Mouse (Mus musculus) lung, embryonic 14.5 days (tissue): ENCODE measurements around the gene Tgm1. TPM values are rescaled to one million over a fixed set of nuclear protein-coding genes. Genes with fewer than 3 reads are reported as not detected.

Experiments used
- ATAC-seq: fragments of 200-750 bp; cut with Nextera tagmentation; 2 replicates; pipeline ENCODE4 v1.8.0; 2017; ENCODE audit warnings: mild to moderate bottlenecking, moderate TSS enrichment, moderate library complexity; ENCODE audit not compliant: insufficient read depth
- DNase-seq: peaks from one replicate; pipeline ENCODE4 v3.0.0-alpha.2; 2015
- H3K27ac ChIP-seq: fragments of 300-500 bp; sonication (generic); 2 replicates; pipeline ENCODE4 v1.5.1; 2014; ENCODE audit warnings: low read depth, mild to moderate bottlenecking, moderate library complexity
- H3K27me3 ChIP-seq: fragments of 300-500 bp; sonication (generic); 2 replicates; pipeline ENCODE4 v1.6.1; 2014; ENCODE audit warnings: low read length, control low read depth; ENCODE audit not compliant: insufficient read depth
- H3K36me3 ChIP-seq: fragments of 300-500 bp; sonication (generic); 2 replicates; pipeline ENCODE4 v1.6.1; 2014; ENCODE audit warnings: control low read depth; ENCODE audit not compliant: insufficient read depth
- H3K4me1 ChIP-seq: fragments of 300-500 bp; sonication (generic); 2 replicates; pipeline ENCODE4 v1.6.1; 2014; ENCODE audit warnings: antibody characterized with exemption, control low read depth; ENCODE audit not compliant: insufficient read depth
- H3K4me2 ChIP-seq: fragments of 300-500 bp; sonication (generic); 2 replicates; pipeline ENCODE4 v1.6.1; 2014; ENCODE audit warnings: mild to moderate bottlenecking
- H3K4me3 ChIP-seq: fragments of 300-500 bp; sonication (generic); 2 replicates; pipeline ENCODE4 v1.5.1; 2014; ENCODE audit warnings: low read depth, low read length
- H3K9ac ChIP-seq: fragments of 300-500 bp; sonication (generic); 2 replicates; pipeline ENCODE4 v1.6.1; 2014
- H3K9me3 ChIP-seq: fragments of 300-500 bp; sonication (generic); 2 replicates; pipeline ENCODE4 v1.6.1; 2016; ENCODE audit warnings: low read depth, low read length, control low read depth
- CTCF ChIP-seq: IDR thresholded peaks from 2 replicates; pipeline ENCODE4 v1.5.1; 2016; ENCODE audit warnings: antibody characterized with exemption, low read depth
- WGBS: fragments of 180-500 bp; shearing (Covaris S2); extraction: QIAGEN DNeasy Blood & Tissue Kit; methylation state at CpG from one replicate; pipeline ENCODE4 v1.1.7; 2014; 5-methylcytosine and 5-hydroxymethylcytosine counted together
- polyA plus RNA-seq: library from polyadenylated mRNA; unstranded; fragments of >200 nt; fragmentation: Nextera tagmentation; extraction: Ambion mirVana; gene quantifications from 2 replicates; pipeline ENCODE4 v1.2.1, GENCODE M21; 2014

The Tgm1 gene
- polyA plus RNA-seq, 1 experiment from 2014 or later: 0.89 TPM

DNA sequence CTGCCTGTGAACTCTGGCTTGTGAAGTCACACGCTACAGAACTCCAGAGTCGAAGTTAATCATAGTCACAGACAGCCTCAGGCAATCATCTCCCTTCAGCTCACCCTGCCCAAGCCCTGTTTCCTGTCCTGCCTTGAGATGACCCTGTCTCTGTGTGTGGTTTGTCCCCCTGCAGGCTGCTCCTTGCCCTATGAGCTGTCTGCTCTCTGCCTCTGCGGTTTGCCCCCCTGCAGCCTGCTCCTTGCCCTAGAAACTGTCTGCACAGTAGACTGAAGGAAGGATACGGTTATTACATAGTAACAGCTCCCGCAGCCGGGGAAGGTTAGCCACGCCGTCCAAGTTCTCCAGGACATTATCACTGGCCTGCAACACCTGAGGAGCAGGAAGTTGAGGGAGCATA, 3.2 kb upstream of the Tgm1 start:
- no peak for TF ChIP-seq CTCF
- ATAC-seq (no peak), DNase-seq (no peak)
- no peak overlapping the region for H3K9ac ChIP-seq
- H3K27ac ChIP-seq: no peak overlapping the region
- 81% methylated on average over 8 of the region's 8 CpGs for WGBS
- H3K9me3 ChIP-seq: no peaks in the 10 kb centered on the region
- H3K27me3 ChIP-seq: peaks cover 3% of the 10 kb centered on the region; the same call in 1 of the 2 replicates
- H3K4me3 ChIP-seq: no peak overlapping the region
- no peaks in the 10 kb centered on the region for H3K4me1 ChIP-seq
- H3K36me3 ChIP-seq: peaks cover 33% of the 10 kb centered on the region
- H3K4me2 ChIP-seq: no peak overlapping the region

DNA sequence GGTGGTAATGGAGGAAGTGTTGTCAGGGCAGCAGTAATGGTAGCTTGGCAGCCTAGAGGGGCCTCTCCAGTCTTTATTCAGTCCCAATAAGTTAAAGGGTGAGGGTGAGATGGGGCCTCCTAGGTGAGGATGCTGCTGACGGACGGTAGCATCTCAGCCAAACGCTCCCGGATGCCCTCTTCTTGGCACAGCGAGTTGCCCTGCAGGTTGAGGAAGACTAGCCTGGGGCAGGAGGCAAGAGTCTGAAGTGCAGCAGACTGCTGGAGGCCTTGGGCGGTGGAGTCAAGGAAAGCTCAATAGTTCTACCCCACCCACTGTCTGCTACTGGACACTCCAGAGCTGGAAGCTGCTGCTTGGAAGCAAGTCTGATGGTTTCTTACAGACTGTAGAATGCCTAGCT, 2.5 kb upstream of the Tgm1 start:
- peaks cover 3% of the 10 kb centered on the region; the same call in 1 of the 2 replicates for H3K27me3 ChIP-seq
- WGBS: 91% methylated on average over 6 of the region's 6 CpGs

DNA sequence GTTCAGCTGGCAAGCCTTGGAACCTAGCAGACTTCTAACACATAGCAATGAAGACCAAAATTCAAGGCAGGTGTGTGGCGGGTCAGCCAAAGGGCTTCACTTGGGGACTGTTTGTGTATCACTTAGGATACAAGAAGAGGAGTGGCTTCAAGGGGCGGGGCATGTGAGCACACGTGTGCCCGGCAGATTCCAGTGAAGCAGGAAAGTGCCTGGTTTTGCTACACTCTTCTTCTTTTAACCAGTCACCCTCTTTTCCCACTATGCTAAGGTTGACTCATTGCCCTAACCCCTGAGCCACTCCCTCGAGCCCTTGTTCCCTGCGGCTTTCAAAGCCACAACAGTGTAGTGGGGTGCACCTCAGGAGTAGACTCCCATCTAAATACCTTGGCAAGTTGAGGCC, 1.2 kb upstream of the Tgm1 start:
- H3K4me1 ChIP-seq: no peaks in the 10 kb centered on the region
- TF ChIP-seq CTCF: no peak
- no peak overlapping the region for H3K27ac ChIP-seq
- 32% methylated on average over 6 of the region's 6 CpGs for WGBS
- ATAC-seq (0 out of 2 replicates have a peak, but pooled peaks have one; percentile 30), DNase-seq (peak; percentile 29)
- no peaks in the 10 kb centered on the region for H3K9me3 ChIP-seq
- peaks cover 33% of the 10 kb centered on the region for H3K36me3 ChIP-seq
- H3K4me3 ChIP-seq: no peak overlapping the region
- H3K27me3 ChIP-seq: peaks cover 3% of the 10 kb centered on the region; the same call in 1 of the 2 replicates
- no peak overlapping the region for H3K9ac ChIP-seq
- no peak overlapping the region for H3K4me2 ChIP-seq

More for the DNA sequence above, 2.5 kb upstream of the Tgm1 start:
- peaks cover 33% of the 10 kb centered on the region for H3K36me3 ChIP-seq
- H3K4me2 ChIP-seq: no peak overlapping the region
- H3K9me3 ChIP-seq: no peaks in the 10 kb centered on the region
- H3K9ac ChIP-seq: no peak overlapping the region
- ATAC-seq (no peak), DNase-seq (no peak)
- H3K27ac ChIP-seq: no peak overlapping the region
- no peak for TF ChIP-seq CTCF
- no peak overlapping the region for H3K4me3 ChIP-seq
- no peaks in the 10 kb centered on the region for H3K4me1 ChIP-seq

DNA sequence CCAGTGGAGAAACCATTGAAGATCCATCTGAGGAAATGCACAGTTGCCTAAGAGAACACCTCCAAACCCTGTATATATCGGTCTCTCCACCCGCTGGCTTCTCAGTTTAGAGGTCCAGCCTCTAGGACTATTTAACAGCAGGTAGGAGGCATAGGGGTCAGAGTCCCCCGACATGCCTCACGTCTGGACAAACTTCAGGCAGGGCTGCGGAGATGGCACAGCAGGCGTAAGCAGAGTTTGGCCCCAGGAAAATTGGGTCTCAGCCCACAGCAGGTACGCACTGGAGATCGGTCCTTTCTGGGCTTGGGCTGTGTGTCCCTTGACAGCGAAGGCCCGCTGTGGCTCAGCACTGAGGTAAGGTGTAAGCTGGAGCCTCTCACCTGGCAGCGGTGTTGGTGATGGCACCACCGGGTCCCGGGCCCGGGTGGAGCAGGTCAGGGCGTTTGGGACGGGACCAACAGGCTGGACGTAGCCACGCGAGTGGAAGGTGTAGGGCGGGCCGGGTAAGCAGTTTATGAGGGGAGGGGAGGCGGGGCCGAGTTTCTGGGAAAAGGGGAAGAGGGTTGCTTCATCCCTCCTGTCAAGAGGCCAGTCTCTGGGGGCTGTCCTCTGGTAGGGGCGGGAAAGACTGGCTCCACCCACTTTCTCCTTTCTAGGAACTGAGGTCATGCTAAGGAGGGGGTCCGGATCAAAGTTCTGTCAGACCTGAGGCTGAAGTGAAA, 558 bp downstream of the Tgm1 start:
- Histone ChIP-seq H3K27ac (no peak overlapping the region; the same call in 1 of the 2 replicates), H3K27me3 (peaks cover 3% of the 10 kb centered on the region; the same call in 1 of the 2 replicates), H3K4me1 (no peaks in the 10 kb centered on the region), H3K4me3 (0 out of 2 replicates have a peak overlapping the region, but pooled peaks have one; percentile 18), H3K4me2 (peak overlapping the region; percentile 59), H3K36me3 (peaks cover 20% of the 10 kb centered on the region), H3K9ac (peak overlapping the region; percentile 46), H3K9me3 (no peaks in the 10 kb centered on the region)
- no peak for TF ChIP-seq CTCF
- DNase-seq (peak; percentile 62), ATAC-seq (peak; percentile 20; the same call in 1 of the 2 replicates)
- WGBS: 10% methylated on average over 25 of the region's 25 CpGs

DNA sequence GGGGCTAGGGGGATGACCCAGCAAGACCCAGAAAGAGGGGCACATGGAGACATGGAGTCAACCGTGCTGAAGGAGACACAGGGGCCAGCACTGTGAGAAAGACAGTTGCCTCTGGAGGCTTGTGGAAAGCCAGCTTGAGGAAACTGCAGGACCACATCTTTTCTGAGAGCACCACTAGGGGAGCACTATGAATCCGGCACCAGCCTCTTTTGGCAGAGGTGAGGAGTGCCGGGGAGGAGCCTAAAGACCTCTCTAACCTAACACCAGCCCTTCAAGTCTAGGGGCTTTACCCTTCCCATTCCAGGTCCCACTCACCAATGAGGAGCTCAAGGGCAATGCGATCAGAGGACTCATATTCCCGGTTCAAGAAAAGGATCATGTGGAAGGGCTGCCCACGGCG, 1.9 kb downstream of the Tgm1 start:
- Histone ChIP-seq H3K4me2 (no peak overlapping the region), H3K36me3 (peaks cover 9% of the 10 kb centered on the region; the same call in 1 of the 2 replicates), H3K4me1 (no peaks in the 10 kb centered on the region), H3K4me3 (no peak overlapping the region), H3K9ac (no peak overlapping the region), H3K27ac (no peak overlapping the region), H3K9me3 (no peaks in the 10 kb centered on the region), H3K27me3 (peaks cover 3% of the 10 kb centered on the region; the same call in 1 of the 2 replicates)
- no peak for DNase-seq
- no peak for ATAC-seq
- 78% methylated on average over 7 of the region's 7 CpGs for WGBS
- TF ChIP-seq CTCF: no peak

DNA sequence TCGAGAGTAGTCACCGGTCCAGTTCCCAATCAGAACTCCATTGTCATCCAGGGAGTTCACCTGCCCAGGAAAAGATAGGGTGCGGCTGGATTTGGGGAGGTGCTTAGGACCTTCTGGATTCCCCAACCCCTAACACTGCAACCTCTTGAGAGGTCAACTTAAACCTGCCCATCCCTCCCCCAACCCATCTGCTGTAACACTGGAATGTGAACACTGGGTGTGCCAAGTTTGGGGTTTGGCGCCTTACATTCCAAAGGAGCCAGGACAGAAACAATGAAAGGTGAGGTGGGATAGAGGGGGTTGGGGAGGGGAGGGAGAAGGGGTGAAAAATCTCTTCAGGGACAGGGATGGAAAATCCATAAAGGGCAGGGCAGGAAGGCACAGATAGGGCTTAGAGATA, 4.2 kb downstream of the Tgm1 start:
- no peak overlapping the region for H3K4me3 ChIP-seq
- no peaks in the 10 kb centered on the region for H3K36me3 ChIP-seq
- H3K27ac ChIP-seq: no peak overlapping the region
- no peaks in the 10 kb centered on the region for H3K4me1 ChIP-seq
- peaks cover 3% of the 10 kb centered on the region; the same call in 1 of the 2 replicates for H3K27me3 ChIP-seq
- DNase-seq (no peak), ATAC-seq (no peak)
- WGBS: 77% methylated on average over 4 of the region's 4 CpGs
- TF ChIP-seq CTCF: no peak
- H3K9me3 ChIP-seq: no peaks in the 10 kb centered on the region
- no peak overlapping the region for H3K9ac ChIP-seq
- no peak overlapping the region for H3K4me2 ChIP-seq

DNA sequence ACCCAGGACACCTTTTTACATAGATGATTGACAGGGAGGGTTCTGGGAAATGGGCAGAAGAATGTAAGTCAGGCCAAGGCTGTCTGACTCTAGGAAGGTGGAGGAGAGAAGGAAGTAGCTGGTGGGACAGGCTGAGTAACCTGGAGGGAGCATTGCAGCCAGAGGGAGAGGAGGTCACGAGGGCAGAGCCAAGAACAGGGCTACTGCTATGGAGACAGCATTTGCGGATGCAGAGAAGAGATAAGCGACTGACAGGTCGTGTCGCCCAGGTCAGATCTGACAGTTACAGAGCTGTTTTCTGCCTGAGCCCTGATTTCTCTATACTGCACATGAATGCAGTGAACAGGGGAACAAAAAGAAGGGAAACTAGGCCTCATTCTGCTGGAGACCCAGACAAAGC, 6.3 kb downstream of the Tgm1 start:
- ATAC-seq (no peak), DNase-seq (no peak)
- Histone ChIP-seq H3K36me3 (no peaks in the 10 kb centered on the region), H3K9ac (no peak overlapping the region), H3K27ac (no peak overlapping the region), H3K27me3 (no peaks in the 10 kb centered on the region), H3K4me3 (no peak overlapping the region), H3K9me3 (no peaks in the 10 kb centered on the region), H3K4me1 (no peaks in the 10 kb centered on the region), H3K4me2 (no peak overlapping the region)
- WGBS: 55% methylated on average over 5 of the region's 5 CpGs
- no peak for TF ChIP-seq CTCF
